Mouse (Mus musculus) lung, embryonic 15.5 days (tissue): Measurements from ENCODE around the gene Zfp329. TPM values are rescaled to one million over a fixed set of nuclear protein-coding genes. Genes with fewer than 3 reads are reported as not detected.

Experiments used
- ATAC-seq: fragments of 200-750 bp; cut with Nextera tagmentation; 2 replicates; pipeline ENCODE4 v1.8.0; 2017; ENCODE audit warnings: moderate number of reproducible peaks, borderline replicate concordance; ENCODE audit not compliant: low FRiP score, low TSS enrichment; ENCODE audit errors: extremely low read depth
- H3K27ac ChIP-seq: fragments of 300-500 bp; sonication (generic); 2 replicates; pipeline ENCODE4 v1.5.1; 2015; ENCODE audit warnings: moderate library complexity, mild to moderate bottlenecking, inconsistent platforms
- H3K27me3 ChIP-seq: fragments of 300-500 bp; sonication (generic); 2 replicates; pipeline ENCODE4 v1.6.1; 2015; ENCODE audit warnings: inconsistent platforms
- H3K36me3 ChIP-seq: fragments of 300-500 bp; sonication (generic); 2 replicates; pipeline ENCODE4 v1.6.1; 2015; ENCODE audit warnings: inconsistent platforms
- H3K4me1 ChIP-seq: fragments of 300-500 bp; sonication (generic); 2 replicates; pipeline ENCODE4 v1.6.1; 2015; ENCODE audit warnings: inconsistent platforms
- H3K4me2 ChIP-seq: fragments of 300-500 bp; sonication (generic); 2 replicates; pipeline ENCODE4 v1.6.1; 2015; ENCODE audit warnings: inconsistent platforms, mild to moderate bottlenecking, moderate library complexity
- H3K4me3 ChIP-seq: fragments of 300-500 bp; sonication (generic); 2 replicates; pipeline ENCODE4 v1.5.1; 2015; ENCODE audit warnings: mild to moderate bottlenecking, inconsistent platforms
- H3K9ac ChIP-seq: fragments of 300-500 bp; sonication (generic); 2 replicates; pipeline ENCODE4 v1.6.1; 2015; ENCODE audit warnings: inconsistent platforms
- H3K9me3 ChIP-seq: fragments of 300-500 bp; sonication (generic); 2 replicates; pipeline ENCODE4 v1.6.1; 2016; ENCODE audit warnings: inconsistent platforms
- WGBS: fragments of 180-500 bp; shearing (Covaris S2); methylation state at CpG from one replicate; pipeline ENCODE4 v1.1.7; 2015; 5-methylcytosine and 5-hydroxymethylcytosine counted together
- polyA plus RNA-seq: library from polyadenylated mRNA; unstranded; fragments of >200 nt; fragmentation: Nextera tagmentation; extraction: Ambion mirVana; gene quantifications from 2 replicates; pipeline ENCODE4 v1.2.1, GENCODE M21; 2015

The Zfp329 gene
- polyA plus RNA-seq, 1 experiment from 2014 or later, result 14.2 TPM

- no peaks in the 10 kb centered on the region for H3K4me1 ChIP-seq
- no peaks in the 10 kb centered on the region for H3K36me3 ChIP-seq
- 20% methylated on average over 5 of the region's 5 CpGs for WGBS
- no peak overlapping the region for H3K9ac ChIP-seq
- H3K4me2 ChIP-seq, result no peak overlapping the region
- no peak for ATAC-seq
- no peaks in the 10 kb centered on the region for H3K27me3 ChIP-seq
- H3K9me3 ChIP-seq, result no peaks in the 10 kb centered on the region
- no peak overlapping the region for H3K27ac ChIP-seq
- H3K4me3 ChIP-seq, result no peak overlapping the region
These were observed 30.6 kb downstream of the Zfp329 start for GRCm38 (mm10) chr7:12788025-12788424.

- Histone ChIP-seq H3K36me3 (no peaks in the 10 kb centered on the region), H3K4me1 (no peaks in the 10 kb centered on the region), H3K27ac (no peak overlapping the region), H3K4me3 (no peak overlapping the region), H3K4me2 (no peak overlapping the region), H3K27me3 (no peaks in the 10 kb centered on the region), H3K9me3 (no peaks in the 10 kb centered on the region), H3K9ac (no peak overlapping the region)
- ATAC-seq, result no peak
- WGBS, result 72% methylated on average over 6 of the region's 6 CpGs
These were observed 31.3 kb downstream of the Zfp329 start for GRCm38 (mm10) chr7:12787333-12787732.

- Histone ChIP-seq H3K9me3 (no peaks in the 10 kb centered on the region), H3K4me1 (peaks cover 10% of the 10 kb centered on the region), H3K27me3 (no peaks in the 10 kb centered on the region), H3K27ac (no peak overlapping the region), H3K4me2 (peak overlapping the region; percentile 96), H3K36me3 (peaks cover under 1% of the 10 kb centered on the region; the same call in 1 of the 2 replicates), H3K9ac (peak overlapping the region; percentile 55), H3K4me3 (peak overlapping the region; percentile 63)
- under 1% methylated on average over 57 of the region's 57 CpGs for WGBS
- ATAC-seq, result peak; percentile 90
These were observed 38.4 kb downstream of the Zfp329 start for GRCm38 (mm10) chr7:12780151-12780830.

- Histone ChIP-seq H3K9me3 (no peaks in the 10 kb centered on the region), H3K27me3 (no peaks in the 10 kb centered on the region), H3K9ac (peak overlapping the region; percentile 55), H3K4me3 (peak overlapping the region; percentile 63), H3K4me2 (peak overlapping the region; percentile 96), H3K36me3 (peaks cover 6% of the 10 kb centered on the region), H3K27ac (no peak overlapping the region), H3K4me1 (peaks cover 10% of the 10 kb centered on the region)
- 15% methylated on average over 10 of the region's 10 CpGs for WGBS
- ATAC-seq, result no peak; the same call in 1 of the 2 replicates
These were observed 38.9 kb downstream of the Zfp329 start for GRCm38 (mm10) chr7:12779782-12780150.

DNA sequence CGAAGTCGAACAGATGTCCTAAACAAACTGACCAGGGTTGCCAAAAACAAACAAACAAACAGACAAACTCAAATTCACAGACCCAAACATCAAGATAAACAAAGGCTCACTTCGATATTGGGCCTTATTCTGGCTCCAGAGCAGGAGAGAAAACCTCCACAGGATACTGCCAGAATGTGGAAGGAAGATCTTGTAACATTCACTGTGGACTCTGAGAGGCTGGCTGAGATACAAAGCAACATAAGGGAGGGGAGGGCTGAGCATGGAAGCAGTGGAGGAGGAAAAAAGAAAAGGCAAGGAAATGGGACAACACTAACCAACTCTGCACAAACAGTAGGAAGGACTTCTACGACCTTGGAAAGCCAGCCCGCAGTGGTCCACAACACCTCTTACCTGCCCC is 39.5 kb downstream of the Zfp329 start:
- Histone ChIP-seq H3K4me2 (peak overlapping the region; percentile 96; the same call in 1 of the 2 replicates), H3K27me3 (no peaks in the 10 kb centered on the region), H3K4me3 (no peak overlapping the region), H3K9ac (no peak overlapping the region), H3K4me1 (peaks cover 10% of the 10 kb centered on the region), H3K27ac (no peak overlapping the region), H3K36me3 (peaks cover 11% of the 10 kb centered on the region), H3K9me3 (no peaks in the 10 kb centered on the region)
- 76% methylated on average over 5 of the region's 5 CpGs for WGBS
- no peak for ATAC-seq

DNA sequence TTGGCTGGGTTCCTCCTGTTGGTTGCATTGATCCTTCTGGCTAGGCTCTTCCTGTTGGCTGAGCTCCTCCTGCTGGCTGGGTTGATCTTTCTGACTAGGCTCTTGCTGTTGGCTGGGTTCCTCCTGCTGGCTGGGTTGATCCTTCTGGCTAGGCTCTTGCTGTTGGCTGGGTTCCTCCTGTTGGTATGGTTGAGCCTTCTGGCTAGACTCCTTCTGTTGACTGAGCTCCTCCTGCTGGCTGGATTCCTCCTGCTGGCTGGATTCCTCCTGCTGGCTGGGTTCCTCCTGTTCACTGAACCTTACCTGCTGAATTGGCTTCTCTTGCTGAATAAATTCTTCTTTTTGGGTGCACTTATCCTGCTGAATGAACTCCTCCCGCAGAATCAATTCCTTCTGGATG is 44.1 kb downstream of the Zfp329 start:
- ATAC-seq, result no peak
- H3K9ac ChIP-seq, result no peak overlapping the region

GRCm38 (mm10) chr7:12774111-12774510 is 44.5 kb downstream of the Zfp329 start:
- peaks cover 19% of the 10 kb centered on the region for H3K36me3 ChIP-seq

More for the DNA sequence above, 44.1 kb downstream of the Zfp329 start:
- peaks cover 15% of the 10 kb centered on the region for H3K36me3 ChIP-seq
- H3K9me3 ChIP-seq, result no peaks in the 10 kb centered on the region
- no peak overlapping the region for H3K27ac ChIP-seq
- H3K27me3 ChIP-seq, result no peaks in the 10 kb centered on the region
- H3K4me1 ChIP-seq, result peaks cover 3% of the 10 kb centered on the region; the same call in 1 of the 2 replicates
- WGBS, result 87% methylated on average over 1 of the region's 1 CpGs
- H3K4me2 ChIP-seq, result no peak overlapping the region
- H3K4me3 ChIP-seq, result no peak overlapping the region

More at GRCm38 (mm10) chr7:12774111-12774510, 44.5 kb downstream of the Zfp329 start:
- no peak for ATAC-seq
- H3K9ac ChIP-seq, result no peak overlapping the region
- H3K9me3 ChIP-seq, result no peaks in the 10 kb centered on the region
- H3K27ac ChIP-seq, result no peak overlapping the region
- H3K27me3 ChIP-seq, result no peaks in the 10 kb centered on the region
- no peak overlapping the region for H3K4me2 ChIP-seq
- no peaks in the 10 kb centered on the region for H3K4me1 ChIP-seq
- WGBS, result 80% methylated on average over 9 of the region's 9 CpGs
- no peak overlapping the region for H3K4me3 ChIP-seq

Other genes with a start within 250 kb of the Zfp329 start
- not detected in 2 replicates for gene Vmn2r53, start 210.1 kb downstream of the Zfp329 start, polyA plus RNA-seq
- not detected in 2 replicates for gene Vmn2r54, start 178.5 kb downstream of the Zfp329 start, polyA plus RNA-seq
- gene Vmn2r55, start 133.9 kb downstream of the Zfp329 start, polyA plus RNA-seq, result not detected in 2 replicates
- gene Vmn2r56, start 83.9 kb downstream of the Zfp329 start, polyA plus RNA-seq, result not detected in 2 replicates
- 6.0 and 6.6 TPM in 2 replicates for gene Zscan18, start 15.2 kb downstream of the Zfp329 start, polyA plus RNA-seq
- gene Zfp110, start 15.9 kb upstream of the Zfp329 start, polyA plus RNA-seq, result 40.0 and 48.4 TPM in 2 replicates
- 4.9 and 5.2 TPM in 2 replicates for gene Zfp128, start 62.3 kb upstream of the Zfp329 start, polyA plus RNA-seq
- gene Zscan22, start 79.0 kb upstream of the Zfp329 start, polyA plus RNA-seq, result 16.1 and 17.1 TPM in 2 replicates
- gene Rps5, start 103.4 kb upstream of the Zfp329 start, polyA plus RNA-seq, result 1,008 and 1,109 TPM in 2 replicates
- 0.98 and 1.3 TPM in 2 replicates for gene Rnf225, start 108.6 kb upstream of the Zfp329 start, polyA plus RNA-seq
- 10.9 and 11.0 TPM in 2 replicates for gene Zfp324, start 147.0 kb upstream of the Zfp329 start, polyA plus RNA-seq
- gene Zfp446, start 159.0 kb upstream of the Zfp329 start, polyA plus RNA-seq, result 9.7 and 10.5 TPM in 2 replicates
- gene Slc27a5, start 179.3 kb upstream of the Zfp329 start, polyA plus RNA-seq, result 0.09 TPM in 1 of 2 replicates, not detected in the other
- 294 and 302 TPM in 2 replicates for gene Trim28, start 180.3 kb upstream of the Zfp329 start, polyA plus RNA-seq
- gene Zbtb45, start 191.2 kb upstream of the Zfp329 start, polyA plus RNA-seq, result 24.8 and 27.8 TPM in 2 replicates
- gene Chmp2a, start 215.9 kb upstream of the Zfp329 start, polyA plus RNA-seq, result 138 and 140 TPM in 2 replicates
- 114 and 122 TPM in 2 replicates for gene Ube2m, start 219.4 kb upstream of the Zfp329 start, polyA plus RNA-seq
- 2.9 and 3.1 TPM in 2 replicates for gene Mzf1, start 235.9 kb upstream of the Zfp329 start, polyA plus RNA-seq